Mouse (Mus musculus) cortical plate, adult 2 months (tissue): ENCODE data around the gene BC016579. TPM values are rescaled to one million over a fixed set of nuclear protein-coding genes. Genes with fewer than 3 reads are reported as not detected.

Experiments used
- H3K27ac ChIP-seq: fragments of 200-500 bp; 2 replicates; pipeline ENCODE4 v1.5.1; 2012; ENCODE audit warnings: low read length, control low read depth, inconsistent platforms; ENCODE audit not compliant: insufficient read depth
- H3K4me1 ChIP-seq: fragments of 200-500 bp; 2 replicates; pipeline ENCODE4 v1.6.1; 2011; ENCODE audit warnings: low read length; ENCODE audit not compliant: control insufficient read depth, insufficient read depth
- H3K4me3 ChIP-seq: fragments of 200-500 bp; 2 replicates; pipeline ENCODE4 v1.5.1; 2011; ENCODE audit warnings: mild to moderate bottlenecking, low read length, control low read depth; ENCODE audit not compliant: insufficient read depth
- CTCF ChIP-seq: fragments of 200-500 bp; IDR thresholded peaks from 2 replicates; pipeline ENCODE4 v1.5.1; 2011; ENCODE audit warnings: mild to moderate bottlenecking, control low read depth, low read length; ENCODE audit not compliant: insufficient read depth; ENCODE audit errors: extremely low read depth
- POLR2A ChIP-seq: fragments of 200-500 bp; IDR thresholded peaks from 2 replicates; pipeline ENCODE4 v1.6.1; 2011; ENCODE audit warnings: mild to moderate bottlenecking, low read length, control low read depth; ENCODE audit not compliant: insufficient read depth; ENCODE audit errors: extremely low read depth
- polyA plus RNA-seq: library from polyadenylated mRNA; depleted of rRNA; stranded (reverse); fragments of >200 nt; gene quantifications from 2 replicates; pipeline ENCODE4 v1.2.3, GENCODE M21; 2012; rRNA removed

BC016579 gene
- polyA plus RNA-seq, result 0.45 and 0.52 TPM in 2 replicates

DNA sequence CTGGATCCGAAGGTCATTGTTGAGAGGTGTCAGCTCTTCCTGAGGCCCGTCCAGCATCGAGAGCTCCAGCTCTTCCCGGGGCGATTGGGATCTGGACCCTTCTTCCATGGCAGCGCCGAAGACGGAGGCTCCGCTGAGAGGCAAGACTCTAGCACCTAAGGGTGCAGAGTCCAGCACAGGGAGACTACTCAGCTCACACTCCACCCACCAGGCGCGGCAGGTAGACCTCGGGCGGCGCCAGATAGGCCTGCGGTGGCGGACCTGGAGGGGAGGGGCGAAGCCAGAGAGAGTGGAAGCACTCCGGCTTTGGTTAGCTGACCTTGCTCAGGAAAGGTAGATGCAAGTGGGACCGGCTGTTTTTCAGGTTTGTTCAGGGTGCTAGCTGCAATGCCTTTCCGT is at the start of gene BC016579:
TSS of gene BC016579 (minus strand) at position 135 of the 399 bp plus-strand sequence.
- Histone ChIP-seq H3K4me1 (peaks cover under 1% of the 10 kb centered on the region; the same call in 1 of the 2 replicates), H3K4me3 (peak within 1 kb of the TSS; percentile 18; the same call in 1 of the 2 replicates), H3K27ac (no peak within 1 kb of the TSS)
- TF ChIP-seq POLR2A (no peak), CTCF (no peak)

DNA sequence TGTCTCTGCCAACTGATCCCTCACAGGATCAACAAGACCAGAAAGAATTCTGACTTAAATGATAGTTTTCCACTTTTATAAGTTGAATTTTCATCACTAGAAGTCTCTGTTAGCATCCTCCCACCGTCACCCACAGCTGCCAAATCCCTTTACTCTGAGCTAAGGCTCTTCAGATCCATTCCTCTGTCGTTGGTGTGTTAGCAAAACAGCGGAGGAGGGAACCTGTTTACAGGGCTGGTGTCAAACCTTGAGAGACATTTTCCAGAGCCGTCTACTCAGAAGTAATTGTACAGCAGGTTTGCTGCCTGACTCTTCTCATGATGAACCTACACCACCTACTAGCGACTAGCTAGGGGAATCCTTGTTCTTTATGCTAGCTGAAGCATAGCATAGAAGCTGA is 45.4 kb upstream of the BC016579 start:
- no peak for TF ChIP-seq POLR2A
- no peak for TF ChIP-seq CTCF

DNA sequence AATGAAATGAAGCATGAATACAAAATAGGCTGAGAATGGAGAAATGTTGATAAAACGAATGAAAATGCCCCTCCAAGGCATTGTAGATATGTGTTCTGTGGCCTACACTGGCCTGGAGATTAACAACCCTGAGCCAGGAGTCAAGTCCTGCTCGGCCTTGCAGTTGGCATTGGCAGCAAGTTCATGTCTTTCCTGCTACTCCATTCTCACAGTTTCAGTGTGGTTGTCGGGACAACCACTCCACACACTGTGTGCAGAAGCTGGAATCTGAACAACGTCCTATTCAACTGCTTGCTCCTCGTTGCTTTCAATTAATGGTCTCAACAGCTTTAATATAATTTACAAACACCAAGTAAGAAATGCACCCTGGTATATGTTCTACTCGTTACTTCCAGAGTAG is 44.1 kb upstream of the BC016579 start:
- TF ChIP-seq POLR2A (no peak), CTCF (no peak)
- peaks cover 5% of the 10 kb centered on the region for H3K4me1 ChIP-seq
- no peak overlapping the region for H3K4me3 ChIP-seq
- H3K27ac ChIP-seq, result no peak overlapping the region

More for the DNA sequence above, 45.4 kb upstream of the BC016579 start:
- peaks cover 1% of the 10 kb centered on the region; the same call in 1 of the 2 replicates for H3K4me1 ChIP-seq
- no peak overlapping the region for H3K4me3 ChIP-seq
- no peak overlapping the region for H3K27ac ChIP-seq

DNA sequence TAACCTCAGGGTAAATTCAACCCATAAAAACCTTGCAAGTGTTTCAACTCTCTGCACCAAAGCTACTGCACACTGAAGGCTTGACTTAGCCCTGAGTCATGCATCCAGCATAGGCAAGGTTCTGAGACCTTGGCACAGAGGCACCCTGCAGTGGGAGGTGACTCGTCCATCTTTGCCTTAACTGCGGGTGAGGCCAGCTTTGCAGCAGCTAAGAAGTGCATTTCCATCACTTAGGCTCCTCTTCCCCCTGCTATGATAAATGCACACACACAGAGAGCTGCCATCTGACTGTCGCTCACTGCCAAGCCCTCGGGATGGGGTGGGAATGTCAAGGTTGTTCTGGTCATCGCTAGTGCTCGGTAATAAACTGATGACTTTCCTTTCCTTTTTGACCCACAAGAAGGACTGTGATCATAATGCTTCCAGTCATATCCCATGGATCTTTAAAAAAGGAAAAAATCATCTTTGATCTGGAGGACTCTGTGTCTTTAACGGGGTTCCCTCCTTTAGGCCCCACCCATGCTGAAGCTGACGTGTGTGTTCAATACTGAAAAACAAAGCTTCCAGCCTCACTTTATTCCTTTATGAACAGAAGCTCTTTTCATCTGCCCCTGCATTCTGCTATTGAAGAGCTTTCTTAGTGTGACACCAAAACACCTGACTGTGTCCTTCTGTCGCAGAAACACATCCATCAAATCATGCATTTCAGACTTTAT is 41.7 kb upstream of the BC016579 start:
- H3K27ac ChIP-seq, result no peak overlapping the region
- TF ChIP-seq CTCF, result no peak
- TF ChIP-seq POLR2A, result no peak
- H3K4me1 ChIP-seq, result peaks cover 7% of the 10 kb centered on the region
- H3K4me3 ChIP-seq, result no peak overlapping the region

DNA sequence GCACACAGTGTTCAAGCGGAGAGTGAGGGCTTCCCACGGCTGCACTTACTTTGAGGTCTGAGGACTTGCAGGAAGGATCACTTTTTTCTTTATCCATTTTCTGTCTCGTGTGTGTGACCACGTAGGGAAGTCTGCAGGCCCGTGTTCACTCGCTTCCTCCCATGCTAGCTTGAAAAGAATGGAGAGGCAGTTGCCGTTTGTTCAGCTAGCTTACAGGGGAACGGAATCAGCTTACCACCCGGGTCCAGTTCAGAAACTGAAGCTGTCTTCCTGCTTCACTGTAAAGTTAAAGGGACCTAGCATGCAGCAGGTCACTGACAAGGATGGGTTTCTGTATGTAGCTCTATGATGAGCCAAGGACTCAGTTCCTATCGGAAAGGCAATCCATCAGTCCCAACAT is 39.7 kb upstream of the BC016579 start, which contains the start of gene Tmprss7:
TSS of gene Tmprss7 (minus strand) at position 101 of the 400 bp plus-strand sequence.
- Histone ChIP-seq H3K27ac (peak within 1 kb of the TSS; percentile 68; the same call in 1 of the 2 replicates), H3K4me1 (peaks cover 11% of the 10 kb centered on the region), H3K4me3 (no peak within 1 kb of the TSS)
- no peak for TF ChIP-seq POLR2A
- TF ChIP-seq CTCF, result no peak

DNA sequence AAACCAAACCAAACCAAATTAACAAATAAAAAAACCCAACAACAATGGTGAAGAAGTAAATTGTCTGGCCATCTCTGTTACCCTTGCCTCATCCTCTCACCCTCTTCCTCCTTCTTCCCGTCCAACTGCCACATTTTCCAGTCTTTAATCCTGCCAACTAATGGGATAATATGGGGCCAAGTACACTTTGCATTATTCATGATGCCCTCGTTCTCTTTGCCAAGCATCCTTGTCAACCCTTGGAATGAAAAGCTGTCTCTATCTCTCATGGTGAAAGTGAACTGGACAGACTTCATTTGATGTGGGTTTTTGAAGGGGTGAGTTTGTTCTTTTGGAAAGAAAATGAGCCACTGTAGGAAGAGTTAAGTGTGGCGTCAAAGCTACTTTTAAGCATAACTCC is 39.0 kb upstream of the BC016579 start:
- Histone ChIP-seq H3K27ac (no peak overlapping the region), H3K4me1 (peaks cover 11% of the 10 kb centered on the region), H3K4me3 (no peak overlapping the region)
- TF ChIP-seq CTCF, result no peak
- no peak for TF ChIP-seq POLR2A

DNA sequence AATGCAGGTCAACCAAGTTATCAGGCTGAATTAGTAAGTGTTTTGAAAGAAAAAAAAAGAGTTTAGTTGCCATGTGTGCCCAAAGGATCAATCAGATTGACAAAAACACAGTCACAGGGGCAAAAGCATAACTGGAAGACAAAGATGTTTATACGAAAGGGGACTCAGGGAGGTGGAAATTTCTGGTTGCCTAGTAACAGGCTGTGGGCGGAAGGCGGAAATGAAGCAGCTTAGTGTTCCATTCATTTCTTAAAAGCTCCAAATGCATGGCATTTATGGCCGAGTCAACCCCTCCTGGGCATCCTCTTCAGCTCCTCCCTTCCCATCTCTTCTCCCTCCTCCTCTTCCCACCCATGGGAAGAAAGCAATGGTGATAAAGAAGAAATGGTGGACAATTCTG is 36.3 kb upstream of the BC016579 start:
- no peak for TF ChIP-seq POLR2A
- TF ChIP-seq CTCF, result no peak
- peak overlapping the region; percentile 42; the same call in 1 of the 2 replicates for H3K27ac ChIP-seq
- H3K4me1 ChIP-seq, result peaks cover 11% of the 10 kb centered on the region
- no peak overlapping the region for H3K4me3 ChIP-seq

DNA sequence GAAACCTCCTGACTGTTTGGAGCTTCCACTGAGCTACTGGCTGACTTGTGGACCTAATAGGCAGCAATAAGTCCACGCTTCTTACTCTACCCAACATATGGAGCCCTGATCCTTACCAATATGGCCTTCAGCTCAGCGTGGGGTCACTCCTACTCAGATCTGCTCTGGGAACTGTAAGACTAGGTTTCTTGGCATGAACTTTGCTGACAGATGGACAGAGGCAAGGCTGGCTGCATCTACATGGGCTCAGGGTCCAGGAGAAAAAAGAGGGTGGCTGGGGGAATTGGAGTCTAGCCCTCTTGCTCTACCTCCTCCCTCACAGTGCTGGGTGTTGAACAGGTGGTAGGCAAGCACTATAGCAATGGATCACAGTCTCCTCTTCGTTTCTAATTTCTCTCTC is 33.0 kb upstream of the BC016579 start:
- no peak overlapping the region for H3K4me3 ChIP-seq
- TF ChIP-seq CTCF (no peak), POLR2A (no peak)
- H3K4me1 ChIP-seq, result peaks cover 8% of the 10 kb centered on the region
- no peak overlapping the region for H3K27ac ChIP-seq

DNA sequence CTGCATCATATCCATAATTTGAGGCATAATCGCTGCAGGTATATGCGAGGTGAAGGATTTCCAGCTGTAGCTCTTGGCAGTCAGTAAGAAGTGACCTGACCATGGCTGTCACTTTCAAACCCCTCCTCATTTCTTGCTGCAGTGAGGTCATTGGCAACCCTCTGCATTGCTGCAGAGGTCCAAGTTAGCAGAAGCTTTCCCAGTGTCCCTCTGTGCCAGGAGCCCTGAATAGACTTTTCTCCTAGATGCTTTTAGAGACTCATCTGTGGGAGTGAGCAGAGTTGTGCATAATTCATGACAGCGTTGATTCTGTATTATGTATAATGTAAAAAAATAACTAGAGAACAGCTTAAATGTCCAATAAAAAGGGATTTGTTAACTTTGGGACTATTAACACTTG is 31.4 kb upstream of the BC016579 start:
- Histone ChIP-seq H3K27ac (0 out of 2 replicates have a peak overlapping the region, but pooled peaks have one; percentile 6), H3K4me3 (no peak overlapping the region), H3K4me1 (peaks cover 4% of the 10 kb centered on the region)
- TF ChIP-seq POLR2A (no peak), CTCF (no peak)

DNA sequence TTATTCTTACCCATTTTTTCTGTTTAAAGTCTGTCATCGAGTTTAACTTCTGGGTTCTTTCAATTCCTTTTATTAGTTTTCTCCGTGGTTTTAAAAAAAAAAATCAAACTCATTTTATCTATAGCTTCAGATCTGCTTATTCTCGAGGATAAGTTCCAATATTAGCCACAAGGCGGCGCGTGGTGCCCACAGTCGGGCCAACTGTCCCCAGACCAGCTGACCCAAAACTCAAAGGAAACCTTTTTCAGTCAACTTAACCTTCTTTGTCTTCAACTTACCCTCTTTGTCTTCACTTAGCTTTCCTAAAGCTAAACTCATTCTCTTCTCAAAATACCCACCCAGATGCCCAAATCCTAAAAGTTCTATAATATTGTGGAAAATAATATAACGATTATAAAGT is 30.9 kb upstream of the BC016579 start:
- H3K27ac ChIP-seq, result no peak overlapping the region
- H3K4me3 ChIP-seq, result no peak overlapping the region

More for the DNA sequence above, 30.9 kb upstream of the BC016579 start:
- H3K4me1 ChIP-seq, result peaks cover 2% of the 10 kb centered on the region
- TF ChIP-seq CTCF (peak; percentile 68), POLR2A (no peak)
